Mouse (Mus musculus) intestine, embryonic 15.5 days (tissue): Measurements from ENCODE around the gene Trpv2. TPM values are rescaled to one million over a fixed set of nuclear protein-coding genes. Genes with fewer than 3 reads are reported as not detected.
"Not testable (repeated sequence)": the region's sequence is repeated elsewhere in the genome, so short reads cannot be mapped to it uniquely, and the experiment has no call there.

ENCODE experiments used
- ATAC-seq: fragments of 200-750 bp; cut with Nextera tagmentation; 2 replicates; pipeline ENCODE4 v1.8.0; 2017; ENCODE audit warnings: moderate TSS enrichment, moderate library complexity
- H3K27ac ChIP-seq: fragments of 300-500 bp; sonication (generic); 2 replicates; pipeline ENCODE4 v1.5.1; 2015; ENCODE audit warnings: mild to moderate bottlenecking, inconsistent platforms
- H3K27me3 ChIP-seq: fragments of 300-500 bp; sonication (generic); replicated peaks from 2 replicates; pipeline ENCODE4 v1.6.1; 2015; ENCODE audit warnings: inconsistent platforms
- H3K36me3 ChIP-seq: fragments of 300-500 bp; sonication (generic); 2 replicates; pipeline ENCODE4 v1.6.1; 2015; ENCODE audit warnings: inconsistent platforms
- H3K4me1 ChIP-seq: fragments of 300-500 bp; sonication (generic); replicated peaks from 2 replicates; pipeline ENCODE4 v1.6.1; 2015; ENCODE audit warnings: inconsistent platforms
- H3K4me2 ChIP-seq: fragments of 300-500 bp; sonication (generic); replicated peaks from 2 replicates; pipeline ENCODE4 v1.6.1; 2015; ENCODE audit warnings: mild to moderate bottlenecking, inconsistent platforms
- H3K4me3 ChIP-seq: fragments of 300-500 bp; sonication (generic); replicated peaks from 2 replicates; pipeline ENCODE4 v1.5.1; 2015; ENCODE audit warnings: inconsistent platforms
- H3K9ac ChIP-seq: fragments of 300-500 bp; sonication (generic); 2 replicates; pipeline ENCODE4 v1.6.1; 2015; ENCODE audit warnings: inconsistent platforms
- H3K9me3 ChIP-seq: fragments of 300-500 bp; sonication (generic); 2 replicates; pipeline ENCODE4 v1.6.1; 2016; ENCODE audit warnings: inconsistent platforms
- WGBS: fragments of 180-500 bp; shearing (Covaris S2); methylation state at CpG from one replicate; pipeline ENCODE4 v1.1.7; 2015; 5-methylcytosine and 5-hydroxymethylcytosine counted together
- polyA plus RNA-seq: library from polyadenylated mRNA; unstranded; fragments of >200 nt; fragmentation: Nextera tagmentation; extraction: Ambion mirVana; gene quantifications from 2 replicates; pipeline ENCODE4 v1.2.1, GENCODE M21; 2015

The Trpv2 gene
- polyA plus RNA-seq, 1 experiment from 2014 or later: 10.7 TPM

- peak within 1 kb of the TSS; percentile 78 for H3K4me3 ChIP-seq
- WGBS: under 1% methylated on average over 25 of the region's 53 CpGs
Measured at GRCm38 (mm10) chr11:62648591-62649391, 74.5 kb downstream of the Trpv2 start, which contains the start of gene Mmgt2. Gene Mmgt2 (plus strand): TSS chr11:62648664.

GRCm38 (mm10) chr11:62649803-62650202 lies 75.5 kb downstream of the Trpv2 start:
- H3K27me3 ChIP-seq, H3K9ac ChIP-seq, ATAC-seq, H3K36me3 ChIP-seq, H3K4me3 ChIP-seq, H3K9me3 ChIP-seq, H3K27ac ChIP-seq: not testable (repeated sequence)
- H3K4me2 ChIP-seq: peak overlapping the region; percentile 93
- 74% methylated on average over 4 of the region's 4 CpGs for WGBS
- peaks cover 27% of the 10 kb centered on the region for H3K4me1 ChIP-seq

More at GRCm38 (mm10) chr11:62648591-62649391, 74.5 kb downstream of the Trpv2 start, which contains the start of gene Mmgt2:
- H3K4me1 ChIP-seq: peaks cover 35% of the 10 kb centered on the region
- H3K9me3 ChIP-seq: no peaks in the 10 kb centered on the region
- H3K36me3 ChIP-seq: 0 out of 2 replicates have a peak, but pooled peaks cover 3% of the 10 kb centered on the region
- H3K27ac ChIP-seq: peak within 1 kb of the TSS; percentile 91
- peak; percentile 92 for ATAC-seq
- H3K27me3 ChIP-seq: no peaks in the 10 kb centered on the region
- H3K4me2 ChIP-seq: peak within 1 kb of the TSS; percentile 93
- H3K9ac ChIP-seq: peak within 1 kb of the TSS; percentile 73

Other genes with a start within 250 kb of the Trpv2 start
- 11.6 and 11.8 TPM in 2 replicates for gene Pigl, start 116.0 kb upstream of the Trpv2 start, polyA plus RNA-seq
- gene Ncor1, start 115.9 kb upstream of the Trpv2 start, polyA plus RNA-seq: 134 and 141 TPM in 2 replicates
- 35.6 and 44.9 TPM in 2 replicates for gene Cenpv, start 35.2 kb upstream of the Trpv2 start, polyA plus RNA-seq
- 2,561 and 2,687 TPM in 2 replicates for gene Ubb, start 23.3 kb upstream of the Trpv2 start, polyA plus RNA-seq
- 17.3 and 20.9 TPM in 2 replicates for gene Lrrc75a, start 74.0 kb downstream of the Trpv2 start, polyA plus RNA-seq
- gene Mmgt2, start 74.2 kb downstream of the Trpv2 start, polyA plus RNA-seq: 71.8 and 72.4 TPM in 2 replicates
- gene Zfp287, start 157.4 kb downstream of the Trpv2 start, polyA plus RNA-seq: 5.4 and 5.6 TPM in 2 replicates
- not detected in 2 replicates for gene Gm10428, start 178.6 kb downstream of the Trpv2 start, polyA plus RNA-seq
- 13.1 and 13.5 TPM in 2 replicates for gene Zfp286, start 215.0 kb downstream of the Trpv2 start, polyA plus RNA-seq
- gene Trim16, start 245.7 kb downstream of the Trpv2 start, polyA plus RNA-seq: 11.1 and 11.3 TPM in 2 replicates